ENCODE assay signal across 8 mouse cellular contexts in genomic region chr5:138618353-138618752, GRCm38 (mm10). TPM values are rescaled to one million over a fixed set of nuclear protein-coding genes. Genes with fewer than 3 reads are reported as not detected.
DNase-seq lines count a peak whose midpoint lies in the region; ATAC-seq and TF ChIP-seq lines count a peak whose summit lies in the region.

No protein-coding gene starts in this region.

- H3K4me1 ChIP-seq in heart, embryonic 15.5 days (replicated peaks): peaks cover 7% of the 10 kb centered on the region
- H3K4me1 ChIP-seq in ES-E14 (ENCODE audit: control insufficient read depth in 2 of 2, insufficient read depth in 2 of 2, low read length in 2 of 2, poor library complexity in 1 of 2): peaks cover 0 to 4% of the 10 kb centered on the region in 2 experiments; a peak in 1 of 4 replicates
- peaks cover under 1% of the 10 kb centered on the region; the same call in 1 of the 2 replicates for H3K4me1 ChIP-seq in forebrain, postnatal 0 days (ENCODE audit: insufficient read depth)
- H3K4me1 ChIP-seq in midbrain, embryonic 11.5 days (ENCODE audit: control insufficient read depth, insufficient read depth, low read length): no peaks in the 10 kb centered on the region

- DNase-seq in heart, postnatal 25 days (ENCODE audit: low spot score): no peak
- peak; percentile 20 for DNase-seq in ES-E14 (ENCODE audit: low read depth, low spot score)
- DNase-seq in forebrain, postnatal 0 days: no peak
- DNase-seq in midbrain, embryonic 11.5 days (ENCODE audit: low spot score, missing footprints): peak; percentile 83
- DNase-seq in right cerebral cortex, adult 2 months (ENCODE audit: low spot score in 2 of 2): no peak

- H3K27ac ChIP-seq in heart, embryonic 15.5 days: no peak overlapping the region
- H3K27ac ChIP-seq in ES-E14 (ENCODE audit: insufficient read depth, low read depth, low read length, poor library complexity, severe bottlenecking): no peak overlapping the region
- no peak overlapping the region for H3K27ac ChIP-seq in forebrain, postnatal 0 days (ENCODE audit: low read depth, low read length)
- no peak overlapping the region for H3K27ac ChIP-seq in midbrain, embryonic 11.5 days (ENCODE audit: low read depth, low read length)

- TF ChIP-seq CTCF in forebrain, postnatal 0 days (IDR thresholded peaks at IDR 0.05; ENCODE audit: low read depth): peak; percentile 36; the same call in 1 of the 2 replicates

- H3K4me3 ChIP-seq in heart, embryonic 15.5 days: peak overlapping the region; percentile 97; the same call in 1 of the 2 replicates
- H3K4me3 ChIP-seq in ES-E14 (ENCODE audit: insufficient read depth in 1 of 2, low read depth in 1 of 2, low read length in 2 of 2, poor library complexity in 1 of 2, severe bottlenecking in 1 of 2): peak overlapping the region in 1 of 2 experiments; percentile 90; a peak in 2 of 4 replicates
- H3K4me3 ChIP-seq in forebrain, postnatal 0 days (ENCODE audit: low read depth, low read length): peak overlapping the region; percentile 71
- peak overlapping the region; percentile 87; the same call in 1 of the 2 replicates for H3K4me3 ChIP-seq in midbrain, embryonic 11.5 days (ENCODE audit: low read depth, low read length)

- ATAC-seq in heart, embryonic 15.5 days (replicated peaks; ENCODE audit: insufficient number of reproducible peaks, insufficient read depth, low FRiP score, low read depth): no peak
- ATAC-seq in forebrain, postnatal 0 days: no peak
- no peak for ATAC-seq in midbrain, embryonic 11.5 days (ENCODE audit: low FRiP score)
- no peak for ATAC-seq in megakaryocyte-erythroid progenitor cell, adult 5-6 weeks (replicated peaks; ENCODE audit: low FRiP score, low TSS enrichment, poor library complexity, severe bottlenecking)
- no peak for ATAC-seq in cerebellum, adult (ENCODE audit: insufficient number of reproducible peaks, low FRiP score, low TSS enrichment)

- peaks cover 44% of the 10 kb centered on the region for H3K36me3 ChIP-seq in heart, embryonic 15.5 days
- peaks cover 5% of the 10 kb centered on the region for H3K36me3 ChIP-seq in ES-E14 (ENCODE audit: control insufficient read depth, insufficient read depth, low read length, poor library complexity, severe bottlenecking)
- peaks cover 39% of the 10 kb centered on the region for H3K36me3 ChIP-seq in forebrain, postnatal 0 days (ENCODE audit: insufficient read depth)
- H3K36me3 ChIP-seq in midbrain, embryonic 11.5 days (ENCODE audit: control insufficient read depth, insufficient read depth, low read length): peaks cover 37% of the 10 kb centered on the region

- 90% methylated on average over 1 of the region's 1 CpGs for WGBS in heart, embryonic 15.5 days
- WGBS in forebrain, postnatal 0 days: 100% methylated on average over 1 of the region's 1 CpGs
- 97% methylated on average over 1 of the region's 1 CpGs for WGBS in midbrain, embryonic 11.5 days

- no peak overlapping the region for H3K9ac ChIP-seq in heart, embryonic 15.5 days
- no peak overlapping the region for H3K9ac ChIP-seq in ES-E14 (ENCODE audit: insufficient read depth, low read depth, low read length, poor library complexity, severe bottlenecking)
- no peak overlapping the region for H3K9ac ChIP-seq in forebrain, postnatal 0 days
- no peak overlapping the region for H3K9ac ChIP-seq in midbrain, embryonic 11.5 days (ENCODE audit: low read length)

- intact Hi-C loops in heart, postnatal 25 days (cut with DNase I): no loop called here

- in situ Hi-C loops in ES-E14 (cut with MboI; ENCODE audit: low sequenced_read_pairs in 2 of 2, unreplicated experiment in 2 of 2): no loop called here

- H3K4me2 ChIP-seq in heart, embryonic 15.5 days: peak overlapping the region; percentile 57
- H3K4me2 ChIP-seq in forebrain, postnatal 0 days (ENCODE audit: low read depth): peak overlapping the region; percentile 43
- H3K4me2 ChIP-seq in midbrain, embryonic 11.5 days: peak overlapping the region; percentile 43

- no peaks in the 10 kb centered on the region for H3K27me3 ChIP-seq in heart, embryonic 15.5 days
- no peaks in the 10 kb centered on the region for H3K27me3 ChIP-seq in forebrain, postnatal 0 days (ENCODE audit: insufficient read depth, low read length)
- no peaks in the 10 kb centered on the region for H3K27me3 ChIP-seq in midbrain, embryonic 11.5 days (ENCODE audit: control insufficient read depth, insufficient read depth, low read length)

- peaks cover 17% of the 10 kb centered on the region for H3K9me3 ChIP-seq in heart, embryonic 15.5 days (replicated peaks)
- no peaks in the 10 kb centered on the region for H3K9me3 ChIP-seq in ES-E14 (ENCODE audit: control insufficient read depth, insufficient read depth, low read depth, low read length)
- H3K9me3 ChIP-seq in forebrain, postnatal 0 days (ENCODE audit: low read length): peaks cover 38% of the 10 kb centered on the region
- H3K9me3 ChIP-seq in midbrain, embryonic 11.5 days (ENCODE audit: control insufficient read depth, low read length): peaks cover 27% of the 10 kb centered on the region; the same call in 1 of the 2 replicates

TF ChIP-seq in ES-E14, 5 proteins besides CTCF, POLR2A, EP300 and RAD21:
- TF ChIP-seq HCFC1 (IDR thresholded peaks at IDR 0.05; ENCODE audit: borderline replicate concordance, insufficient read depth, low read length): no peak
- no peak for TF ChIP-seq MAFK (IDR thresholded peaks at IDR 0.05; ENCODE audit: insufficient read depth, low read depth, low read length)
- no peak for TF ChIP-seq ZNF384 (IDR thresholded peaks at IDR 0.05; ENCODE audit: low read depth, low read length)
- no peak for TF ChIP-seq CHD2 (IDR thresholded peaks at IDR 0.05; ENCODE audit: low read depth, low read length)
- no peak for TF ChIP-seq ZC3H11A (IDR thresholded peaks at IDR 0.05; ENCODE audit: borderline replicate concordance, low read depth, low read length)

RNA-seq across cellular contexts. Expression of gene Zfp68, which starts 1.2 kb away (rescaled TPM):
- 43.4 and 44.6 TPM in 2 replicates for polyA plus RNA-seq in heart, embryonic 15.5 days (2015; fragmentation: Nextera tagmentation; extraction: Ambion mirVana)
- total RNA-seq in heart, postnatal 25 days (2021): 10 to 100 TPM; 19.9 to 22.4 TPM
- total RNA-seq in ES-E14 (2012; rRNA removed): 8.4 and 10.0 TPM in 2 replicates
- 67.0 and 70.6 TPM in 2 replicates for total RNA-seq in forebrain, postnatal 0 days (2014; rRNA removed)
- 53.9 TPM in 2 replicates for polyA plus RNA-seq in forebrain, postnatal 0 days (2015; fragmentation: Nextera tagmentation; extraction: Ambion mirVana)
- 73.1 and 81.9 TPM in 2 replicates for polyA plus RNA-seq in midbrain, embryonic 11.5 days (2014; fragmentation: Nextera tagmentation; extraction: Ambion mirVana)
- total RNA-seq in megakaryocyte-erythroid progenitor cell, adult 5-6 weeks (2014; fragmentation: Nextera tagmentation): 22.6 and 27.5 TPM in 2 replicates
- 54.6 and 76.1 TPM in 2 replicates for total RNA-seq in megakaryocyte-erythroid progenitor cell, adult 5-6 weeks (2017)

RNA-seq across cellular contexts. Expression of gene A430033K04Rik, which starts 4.3 kb away (rescaled TPM):
- polyA plus RNA-seq in heart, embryonic 15.5 days (2015; fragmentation: Nextera tagmentation; extraction: Ambion mirVana): 7.0 and 8.8 TPM in 2 replicates
- 1 to 10 TPM; 4.3 to 5.0 TPM for total RNA-seq in heart, postnatal 25 days (2021)
- 1.9 and 2.2 TPM in 2 replicates for total RNA-seq in ES-E14 (2012; rRNA removed)
- total RNA-seq in forebrain, postnatal 0 days (2014; rRNA removed): 22.8 and 26.1 TPM in 2 replicates
- polyA plus RNA-seq in forebrain, postnatal 0 days (2015; fragmentation: Nextera tagmentation; extraction: Ambion mirVana): 12.1 and 14.0 TPM in 2 replicates
- 10.6 and 11.2 TPM in 2 replicates for polyA plus RNA-seq in midbrain, embryonic 11.5 days (2014; fragmentation: Nextera tagmentation; extraction: Ambion mirVana)
- 10.4 and 20.4 TPM in 2 replicates for total RNA-seq in megakaryocyte-erythroid progenitor cell, adult 5-6 weeks (2014; fragmentation: Nextera tagmentation)
- total RNA-seq in megakaryocyte-erythroid progenitor cell, adult 5-6 weeks (2017): 15.2 and 23.7 TPM in 2 replicates

RNA-seq across cellular contexts. Expression of gene 1700123K08Rik, which starts 53.8 kb away (rescaled TPM):
- polyA plus RNA-seq in heart, embryonic 15.5 days (2015; fragmentation: Nextera tagmentation; extraction: Ambion mirVana): not detected in 2 replicates
- total RNA-seq in heart, postnatal 25 days (2021): not detected
- total RNA-seq in ES-E14 (2012; rRNA removed): not detected in 2 replicates
- not detected in 2 replicates for total RNA-seq in forebrain, postnatal 0 days (2014; rRNA removed)
- not detected in 2 replicates for polyA plus RNA-seq in forebrain, postnatal 0 days (2015; fragmentation: Nextera tagmentation; extraction: Ambion mirVana)
- polyA plus RNA-seq in midbrain, embryonic 11.5 days (2014; fragmentation: Nextera tagmentation; extraction: Ambion mirVana): not detected in 2 replicates
- not detected in 2 replicates for total RNA-seq in megakaryocyte-erythroid progenitor cell, adult 5-6 weeks (2014; fragmentation: Nextera tagmentation)
- total RNA-seq in megakaryocyte-erythroid progenitor cell, adult 5-6 weeks (2017): not detected in 2 replicates

Comparison
In these comparisons a context has a peak if more than half of its experiments do, and no peak if none do; other contexts are left out.
1. DNase-seq: peak in ES-E14 (single experiment) and midbrain, embryonic 11.5 days (single experiment); none in heart, postnatal 25 days (single experiment), forebrain, postnatal 0 days (single experiment) and right cerebral cortex, adult 2 months (0 of 2).
2. Peak in every context shown above with its lines, with median percentiles within 50 percentile points of each other: H3K4me2 ChIP-seq.